Mouse (Mus musculus) heart, adult 2 months (tissue): Measurements from ENCODE around the gene Nmur2.

Experiments
- CTCF ChIP-seq: fragments of 200-600 bp; IDR thresholded peaks from 2 replicates; pipeline ENCODE4 v1.8.1; 2022; ENCODE audit warnings: antibody characterized with exemption, mild to moderate bottlenecking, moderate library complexity
- EP300 ChIP-seq: fragments of 200-500 bp; IDR thresholded peaks from 2 replicates; pipeline ENCODE4 v1.6.1; 2011; ENCODE audit warnings: low read depth, low read length, control low read depth; ENCODE audit not compliant: insufficient read depth
- POLR2A ChIP-seq: fragments of 200-500 bp; IDR thresholded peaks from 2 replicates; pipeline ENCODE4 v1.6.1; 2011; ENCODE audit warnings: mild to moderate bottlenecking, low read depth, low read length, control low read depth; ENCODE audit not compliant: insufficient read depth

DNA sequence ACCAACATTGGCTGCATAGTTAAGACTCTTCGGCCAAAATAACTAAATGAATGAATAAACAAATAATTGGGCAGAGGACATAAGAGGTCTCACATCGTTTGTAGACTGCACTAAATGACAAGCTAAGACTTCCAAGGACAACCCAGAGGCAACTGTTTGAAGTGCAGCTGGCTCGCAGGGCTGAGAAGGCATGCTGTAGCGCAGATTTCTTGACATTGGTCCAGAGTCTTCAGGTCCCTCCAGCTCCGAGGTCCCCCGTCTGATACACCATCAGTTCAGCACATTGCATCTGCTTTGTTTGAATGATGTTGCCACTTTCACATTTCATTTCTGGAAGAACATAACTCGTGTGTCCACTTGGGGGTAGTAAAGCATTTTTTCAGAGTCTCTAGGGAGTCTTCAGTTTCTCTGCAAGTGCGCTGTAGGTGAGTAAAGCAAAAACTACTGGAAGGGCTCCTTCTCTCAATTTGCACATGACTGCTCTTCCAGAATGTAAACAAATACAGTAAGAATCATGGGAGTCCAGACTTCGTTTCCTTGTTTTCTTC lies 27.2 kb downstream of the Nmur2 start:
- no peak for TF ChIP-seq POLR2A
- no peak for TF ChIP-seq CTCF
- no peak for TF ChIP-seq EP300
